Mouse (Mus musculus) E14TG2a.4 (cell line): Measurements from ENCODE around the gene Csrnp1.

ENCODE experiments used
- CTCF ChIP-seq: conservative IDR thresholded peaks from 2 replicates; pipeline ENCODE4 v1.5.1; 2014; ENCODE audit warnings: low read length
- NANOG ChIP-seq: IDR thresholded peaks from 2 replicates; pipeline ENCODE4 v1.6.1; 2014; ENCODE audit warnings: borderline replicate concordance, low read length, mixed read lengths
- POU5F1 ChIP-seq: IDR thresholded peaks from 2 replicates; pipeline ENCODE4 v1.6.1; 2014; ENCODE audit warnings: low read length, borderline replicate concordance

DNA sequence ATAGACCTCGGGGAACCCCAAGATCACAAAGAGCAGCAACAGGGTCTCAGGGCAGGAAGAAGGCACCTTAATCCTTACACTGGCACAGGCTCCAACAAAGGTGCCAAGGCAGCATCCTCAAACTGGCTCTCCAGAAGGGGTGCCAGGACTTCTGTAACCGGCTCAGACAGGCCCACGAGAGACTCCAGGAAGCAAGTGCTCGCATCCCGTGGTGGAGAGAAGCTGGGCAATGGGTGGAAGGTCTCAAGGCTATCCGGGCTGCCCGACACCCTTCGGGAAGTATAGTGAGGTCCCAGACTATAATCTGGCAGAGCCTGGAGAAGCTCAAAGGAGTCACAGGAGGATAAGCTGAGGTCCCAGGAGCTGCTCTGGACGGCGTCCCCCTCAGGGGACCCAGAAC lies 12.3 kb downstream of the Csrnp1 start:
- TF ChIP-seq CTCF (no peak), POU5F1 (no peak), NANOG (no peak)
